Mouse (Mus musculus): ENCODE measurements around the gene Cacnb1. TPM values are rescaled to one million over a fixed set of nuclear protein-coding genes. Genes with fewer than 3 reads are reported as not detected.
A peak's percentile ranks its signal among the peaks of the same experiment; 100 is the strongest.

Cacnb1 gene
- total RNA-seq, 2 experiments from 2014 or later: 7.4 to 8.0 TPM

DNA sequence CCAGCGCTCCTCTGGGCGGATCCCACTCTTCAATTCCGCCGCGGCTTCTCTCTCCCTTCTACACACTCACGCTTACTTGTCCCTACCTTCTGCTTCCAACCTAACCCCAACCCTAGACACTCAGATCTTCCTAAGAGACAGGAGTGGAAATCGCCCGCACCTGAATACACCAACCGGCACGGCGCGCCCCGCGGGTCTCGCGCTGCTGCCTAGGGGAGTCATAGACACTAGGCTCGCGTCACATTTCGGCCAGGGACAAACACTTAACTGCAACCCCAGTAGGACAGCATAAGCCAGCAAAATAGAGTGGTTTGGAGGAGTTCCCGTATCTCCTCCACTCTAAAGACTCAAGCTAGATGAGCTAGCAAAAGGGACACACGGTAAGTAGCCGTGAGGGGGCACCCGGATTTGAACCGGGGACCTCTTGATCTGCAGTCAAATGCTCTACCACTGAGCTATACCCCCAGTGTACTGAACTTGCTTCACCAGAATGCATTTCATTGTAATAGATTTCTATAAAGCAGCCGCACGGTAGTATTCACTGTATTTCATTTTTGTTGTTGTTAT is 34.2 kb downstream of the Cacnb1 start:
- peak; percentile 90 to 91 for DNase-seq
- intact Hi-C loops (cut with DNase I): loop anchor here (5.0 kb wide), 2 partner anchors 191 to 206 kb away; partner anchors contain the start of genes Lasp1 and Rpl23

DNA sequence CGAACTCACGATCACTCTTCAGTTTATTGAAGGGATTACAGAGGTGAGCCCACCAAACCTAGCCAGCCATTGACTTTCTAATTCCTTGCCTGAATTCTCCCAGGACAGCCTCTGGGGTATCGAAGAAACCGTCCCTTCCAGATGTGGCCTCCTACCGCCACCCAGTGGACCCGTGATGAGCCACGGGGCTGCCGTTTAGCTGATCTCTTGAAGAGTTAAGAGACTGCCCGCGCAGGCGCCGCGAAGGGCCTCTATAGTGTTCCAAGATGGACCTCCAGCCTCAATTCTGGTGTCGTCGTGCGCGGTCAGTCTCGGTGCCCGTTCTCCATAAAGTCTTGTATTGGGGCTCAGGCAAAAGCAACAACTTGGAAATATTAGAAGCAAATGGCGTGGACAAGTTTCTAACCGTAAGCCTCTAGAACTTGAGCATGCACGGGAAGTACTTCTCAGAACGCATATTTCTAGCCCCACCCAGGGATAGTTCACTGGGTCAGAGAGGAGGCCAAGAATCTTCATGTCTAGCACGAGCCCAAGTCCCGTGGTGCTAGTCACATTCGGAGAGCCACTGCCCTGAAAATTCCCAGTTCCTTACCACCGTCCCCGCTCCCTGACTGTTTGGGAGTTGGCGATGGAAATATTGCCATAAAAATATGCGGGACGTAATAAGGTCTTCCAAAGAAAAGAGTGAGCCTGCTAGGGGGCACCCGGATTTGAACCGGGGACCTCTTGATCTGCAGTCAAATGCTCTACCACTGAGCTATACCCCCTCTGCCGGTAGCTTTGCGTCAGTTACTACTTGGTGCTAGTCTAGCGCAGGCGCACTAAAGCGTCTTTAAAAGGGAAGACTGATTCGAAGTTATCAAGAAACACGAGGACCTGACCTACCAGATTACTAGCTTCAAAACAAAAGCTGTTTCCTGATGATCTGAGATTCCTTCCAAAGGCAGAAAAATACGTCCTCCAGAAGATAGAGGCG is 35.0 kb downstream of the Cacnb1 start:
- DNase-seq: peak; percentile 96
- intact Hi-C loops (cut with DNase I): loop anchor here (1.0 to 5.0 kb wide), 4 partner anchors 52 to 206 kb away; partner anchors contain the start of genes Lasp1 and Rpl23

DNA sequence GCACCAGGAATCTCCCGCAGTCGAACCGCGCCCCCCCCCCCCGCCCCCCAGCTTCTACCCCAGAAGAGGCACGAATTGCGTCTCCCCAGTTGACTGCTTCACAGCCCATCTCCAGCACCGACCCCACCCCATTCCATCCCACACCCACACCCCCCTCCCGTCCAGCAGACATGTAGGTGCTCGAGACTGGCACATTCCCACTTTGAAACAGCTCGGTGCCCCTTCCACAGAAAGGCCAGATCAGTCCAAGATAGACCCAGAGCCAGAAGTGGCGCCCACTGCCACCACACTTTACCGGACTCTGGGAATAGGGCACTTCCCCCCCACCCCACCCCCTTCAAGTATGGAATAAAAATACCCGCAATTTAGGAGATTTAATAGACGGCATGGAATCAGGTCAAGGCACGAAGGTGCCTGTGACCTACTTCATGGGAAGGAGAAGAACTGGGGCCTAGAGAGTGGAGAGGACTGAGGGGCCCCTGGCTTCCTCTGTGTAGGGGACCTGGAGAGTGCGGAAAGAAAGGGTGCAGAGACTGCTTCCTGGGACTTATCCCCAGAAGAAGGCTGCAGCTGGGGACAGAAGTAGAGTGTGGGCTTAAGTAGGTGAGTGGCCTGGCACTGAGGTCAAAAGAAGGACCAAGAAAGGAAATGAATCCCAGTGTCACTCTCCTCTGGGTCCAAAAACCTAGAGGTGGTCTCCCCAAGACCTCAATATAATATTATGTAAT is 35.9 kb downstream of the Cacnb1 start:
- intact Hi-C loops (cut with DNase I): loop anchor here (1.0 to 5.0 kb wide), 4 partner anchors 51 to 205 kb away; partner anchors contain the start of genes Lasp1 and Rpl23

DNA sequence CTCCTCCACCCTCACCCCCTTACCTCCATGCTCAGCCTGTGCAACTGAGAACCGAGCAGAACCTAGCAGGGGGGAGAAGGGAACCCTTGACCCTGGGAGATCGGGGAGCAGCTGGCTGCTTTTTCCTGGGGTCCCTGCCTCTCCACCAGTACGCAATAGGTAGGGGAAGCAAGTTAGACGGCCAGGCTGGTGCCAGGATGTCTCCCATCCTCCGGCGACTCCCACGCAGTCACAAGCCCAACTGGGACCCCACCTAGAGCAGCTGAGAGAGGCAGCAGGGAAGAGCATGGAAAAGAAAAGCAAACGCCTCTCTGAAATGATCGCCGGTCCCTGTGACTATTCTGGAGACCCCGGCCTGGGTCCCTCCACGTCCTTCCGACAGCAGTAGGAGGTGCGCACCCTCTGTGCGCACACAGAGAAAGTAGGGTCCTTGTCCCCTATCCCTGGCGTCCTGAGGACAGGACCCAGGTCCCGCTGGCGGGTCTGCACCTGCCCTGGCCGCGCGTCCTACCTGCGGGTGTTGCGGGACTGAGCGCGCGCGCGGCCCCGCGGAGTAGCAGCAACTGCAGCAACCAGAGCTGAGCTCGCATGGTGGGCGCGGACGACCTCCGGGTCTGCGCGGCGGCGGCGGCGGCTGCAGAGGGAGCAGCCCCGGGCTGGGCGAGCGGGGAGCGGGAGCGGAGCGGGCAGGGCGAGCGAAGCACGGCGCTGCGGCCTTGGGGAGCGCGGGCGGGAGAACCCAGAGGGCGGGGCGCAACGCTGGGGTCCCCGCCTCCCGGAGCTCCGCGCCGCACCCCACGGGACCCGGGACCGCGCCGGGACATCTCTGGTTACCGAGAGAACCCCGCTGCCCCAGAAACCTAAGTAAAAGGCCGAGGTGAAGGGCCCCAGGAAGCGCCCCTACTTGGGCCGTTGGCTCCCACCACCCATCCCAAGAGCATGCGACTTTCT is 36.8 kb downstream of the Cacnb1 start, which contains the start of gene Plxdc1:
Gene Plxdc1, minus strand, starts transcription at position 718 of the 951 bp plus-strand sequence.
- DNase-seq: peak in 1 of 2 experiments; percentile 57
- intact Hi-C loops (cut with DNase I): loop anchor here (5.0 kb wide), 2 partner anchors 189 to 204 kb away; partner anchors contain the start of genes Lasp1 and Rpl23

More for the DNA sequence above, 35.9 kb downstream of the Cacnb1 start:
- no peak for DNase-seq

DNA sequence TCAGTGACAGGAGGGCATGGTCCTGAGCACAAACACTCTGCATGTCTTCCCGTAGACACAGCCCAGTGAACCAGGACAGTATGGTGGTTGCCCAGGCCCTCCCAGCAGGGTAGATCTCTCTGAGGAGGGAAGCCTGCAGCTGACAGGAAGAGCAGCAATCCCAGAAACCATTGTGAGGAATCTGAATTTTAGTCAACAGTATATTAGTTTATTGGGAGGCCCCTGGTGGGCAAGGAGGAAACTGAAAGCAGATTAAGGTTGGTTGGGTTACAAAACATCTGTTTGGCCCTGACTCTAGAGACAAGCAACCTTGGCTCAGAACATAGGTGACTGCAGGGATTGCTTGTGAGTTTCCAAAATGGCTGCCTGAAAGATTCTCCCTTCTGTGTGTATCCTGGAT is 38.9 kb downstream of the Cacnb1 start:
- DNase-seq: no peak
- intact Hi-C loops (cut with DNase I): no loop called here

DNA sequence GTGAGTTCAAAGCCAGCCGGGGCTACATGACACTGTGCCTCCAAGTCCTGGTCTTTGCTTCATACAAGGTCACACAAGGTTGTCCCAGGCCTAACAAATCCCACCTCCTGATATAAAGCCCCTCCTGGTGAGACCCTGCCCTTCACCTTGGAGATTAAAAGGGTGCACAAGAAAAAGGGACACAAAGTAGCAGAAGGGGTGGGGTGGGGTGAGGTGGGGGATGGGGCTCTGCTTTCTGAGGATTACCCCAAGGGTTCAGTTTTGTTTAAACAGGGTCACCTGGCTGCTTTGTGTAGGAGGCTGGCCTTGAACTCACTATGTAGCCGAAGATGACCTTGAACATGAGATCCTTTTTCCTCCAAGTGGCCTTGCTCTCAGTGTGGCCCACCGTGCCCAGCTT is 39.3 kb downstream of the Cacnb1 start:
- intact Hi-C loops (cut with DNase I): no loop called here

DNA sequence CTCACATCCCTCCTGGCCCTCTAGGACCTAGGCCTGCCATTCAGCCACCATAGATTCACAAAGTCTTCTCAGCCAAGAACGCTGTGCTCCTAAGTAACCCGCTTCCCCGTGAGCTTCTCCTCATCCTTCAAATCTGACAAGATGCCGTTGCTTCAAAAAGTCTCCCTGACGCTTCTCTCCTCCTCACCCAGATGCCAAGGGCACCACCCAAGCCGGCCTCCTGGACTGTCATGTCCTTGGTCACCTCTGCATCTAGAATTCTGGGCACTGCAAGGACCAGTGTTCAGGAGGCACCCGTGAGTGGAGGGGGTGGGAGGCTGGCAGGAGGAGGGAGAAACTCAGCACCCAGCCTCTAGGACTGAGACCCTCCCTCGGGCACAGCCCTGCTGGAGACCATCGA is 40.1 kb downstream of the Cacnb1 start:
- DNase-seq: no peak
- intact Hi-C loops (cut with DNase I): no loop called here

More for the DNA sequence above, 39.3 kb downstream of the Cacnb1 start:
- DNase-seq: no peak

DNA sequence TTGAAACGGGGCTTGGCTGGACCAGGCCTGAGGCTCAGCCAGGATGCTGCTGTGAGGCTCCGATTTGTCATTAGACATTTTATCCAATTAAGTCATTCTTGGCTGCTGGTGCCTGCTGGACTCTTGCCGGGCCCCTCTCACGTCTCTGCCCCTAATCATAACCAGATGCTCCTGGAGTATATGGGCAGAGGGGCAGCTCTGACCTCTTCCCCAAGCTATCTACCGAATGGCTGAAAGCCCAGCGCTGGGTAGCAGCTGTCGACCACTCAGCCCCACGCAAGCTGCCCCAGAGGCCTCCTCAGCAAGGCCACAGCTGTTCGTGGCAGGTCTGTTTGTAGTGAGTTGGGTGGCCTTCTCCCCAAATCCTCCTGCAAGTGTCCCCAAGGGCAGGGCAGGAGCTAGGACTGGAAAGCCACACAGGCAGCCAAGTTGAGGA is 42.3 kb downstream of the Cacnb1 start:
- peak; percentile 82 to 87 for DNase-seq
- intact Hi-C loops (cut with DNase I): no loop called here

DNA sequence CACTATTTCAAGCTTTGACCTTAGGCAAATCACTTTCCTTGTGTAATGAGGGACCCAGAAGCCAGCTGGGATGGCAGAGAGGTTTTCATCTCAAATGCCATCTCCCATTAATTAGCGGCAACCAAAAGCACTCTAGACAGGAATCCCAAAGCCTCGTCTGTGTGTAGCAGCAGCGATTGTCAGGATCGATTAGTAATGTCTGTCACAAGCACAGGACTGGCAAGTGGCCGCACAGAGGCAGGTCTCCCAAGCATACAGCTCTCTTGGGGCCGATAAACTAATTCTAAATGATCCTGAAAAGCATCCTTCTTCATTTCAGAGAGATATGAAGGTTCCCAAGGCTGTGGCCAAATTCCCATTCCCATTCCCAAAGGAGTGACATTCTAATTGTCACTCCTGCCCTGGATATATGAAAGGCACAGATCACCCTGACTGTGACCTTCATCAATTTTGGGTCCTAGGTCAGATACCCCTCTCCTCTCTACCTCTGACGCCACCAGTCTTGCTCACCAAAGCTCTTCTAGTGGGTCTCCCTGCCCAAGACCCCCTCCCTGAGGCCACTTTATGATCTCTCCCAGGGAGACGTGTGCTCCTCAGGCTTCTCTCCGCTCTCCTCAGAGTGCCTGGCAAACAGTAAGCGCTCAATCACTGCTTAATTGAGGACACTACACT is 42.9 kb downstream of the Cacnb1 start:
- peak in 1 of 2 experiments; percentile 44 for DNase-seq
- intact Hi-C loops (cut with DNase I): no loop called here

DNA sequence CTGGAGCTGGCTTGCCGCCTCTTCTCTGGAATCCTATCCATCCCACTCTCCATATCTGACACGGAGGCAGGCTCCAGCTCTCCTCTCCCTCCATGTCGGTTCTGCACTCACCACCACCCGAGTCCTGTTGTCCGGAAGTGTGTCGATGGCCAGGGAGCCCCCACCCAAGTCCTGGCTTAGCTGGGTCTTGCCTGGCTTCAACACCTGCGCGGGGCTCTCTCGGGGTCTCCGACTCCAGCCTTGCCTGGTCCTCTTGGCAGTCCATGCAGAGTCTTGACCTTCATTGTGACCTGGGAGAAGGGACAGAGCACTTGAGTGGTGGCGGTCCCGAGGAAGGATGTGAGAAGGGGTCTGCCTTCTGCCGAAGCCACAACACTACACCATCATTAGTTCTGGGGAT is 44.4 kb downstream of the Cacnb1 start:
- intact Hi-C loops (cut with DNase I): no loop called here
- DNase-seq: no peak

DNA sequence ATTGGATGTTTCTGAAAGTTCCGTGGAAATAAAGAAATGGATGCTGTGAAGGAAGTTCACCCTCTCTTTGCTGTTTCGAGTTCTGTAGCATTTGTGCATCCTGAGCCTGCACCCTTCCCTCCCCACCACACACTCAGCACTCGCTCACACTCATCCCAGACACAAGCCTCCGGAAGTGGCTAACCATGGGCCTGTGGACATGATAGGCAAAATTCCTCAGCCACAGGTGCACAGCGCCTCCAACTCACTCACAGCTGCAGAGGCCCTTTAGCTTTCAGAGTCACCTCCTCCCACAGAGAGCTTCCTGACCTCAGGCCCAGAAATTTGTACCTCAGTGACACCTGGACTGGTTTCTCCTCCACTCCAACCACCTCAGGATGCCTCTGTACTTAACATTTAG is 45.0 kb downstream of the Cacnb1 start:
- intact Hi-C loops (cut with DNase I): no loop called here

DNA sequence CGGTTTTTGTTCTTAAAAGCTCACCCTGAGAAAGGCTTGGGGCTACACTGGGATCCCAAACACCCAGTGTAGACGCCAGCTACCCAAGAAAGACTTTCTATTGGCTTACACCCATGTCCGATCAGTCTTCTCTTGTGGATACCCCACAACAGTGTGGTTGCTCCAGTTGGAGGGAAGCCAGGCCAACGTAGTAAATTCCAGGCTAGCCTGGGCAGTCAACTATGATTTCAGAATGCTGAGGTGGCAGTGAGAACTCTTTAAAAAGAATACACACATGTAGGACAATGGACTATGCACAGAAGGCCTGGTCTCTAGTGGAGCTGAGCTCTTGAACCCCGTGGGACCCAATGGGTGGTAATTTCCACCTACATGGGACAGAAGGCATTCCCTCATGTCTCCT is 48.1 kb downstream of the Cacnb1 start:
- no peak for DNase-seq
- intact Hi-C loops (cut with DNase I): no loop called here

More for the DNA sequence above, 45.0 kb downstream of the Cacnb1 start:
- no peak for DNase-seq

DNA sequence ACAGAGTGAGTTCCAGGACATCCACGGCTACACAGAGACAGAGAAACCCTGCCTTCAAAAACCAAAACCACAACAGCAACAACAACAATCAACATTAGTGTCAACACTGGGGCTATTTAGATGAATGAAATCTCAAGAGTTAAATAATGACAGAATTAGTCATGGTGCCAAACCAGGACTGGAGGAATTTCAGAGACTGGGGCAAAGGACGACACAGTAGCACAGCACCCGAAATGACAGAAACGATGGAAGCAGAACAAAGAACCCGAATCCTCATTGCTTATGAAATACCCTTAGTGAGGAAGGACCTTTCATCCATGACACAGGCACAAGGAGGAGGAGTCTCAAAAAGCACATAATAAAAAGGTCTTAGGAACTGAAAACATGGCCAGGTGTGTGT is 48.7 kb downstream of the Cacnb1 start:
- intact Hi-C loops (cut with DNase I): no loop called here

DNA sequence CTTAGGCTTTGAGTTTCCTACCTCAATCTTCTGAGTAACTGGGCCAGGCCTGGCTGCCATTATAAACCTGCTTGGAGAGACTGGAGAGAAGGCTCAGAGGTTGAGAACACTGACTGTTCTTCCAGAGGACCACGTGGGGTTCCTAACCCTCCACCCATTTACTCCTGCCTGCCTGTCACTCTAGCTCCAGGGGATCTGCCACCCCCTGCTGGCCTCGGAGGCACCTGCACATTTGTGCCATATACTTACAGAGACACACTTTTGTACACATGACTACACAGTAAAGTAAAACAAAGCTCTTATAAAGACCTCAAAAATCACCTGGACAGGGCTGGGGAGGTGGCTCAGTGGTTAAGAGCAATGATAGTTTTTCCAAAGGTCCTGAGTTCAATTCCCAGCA is 50.4 kb downstream of the Cacnb1 start:
- intact Hi-C loops (cut with DNase I): no loop called here
- DNase-seq: no peak

More for the DNA sequence above, 48.7 kb downstream of the Cacnb1 start:
- no peak for DNase-seq

DNA sequence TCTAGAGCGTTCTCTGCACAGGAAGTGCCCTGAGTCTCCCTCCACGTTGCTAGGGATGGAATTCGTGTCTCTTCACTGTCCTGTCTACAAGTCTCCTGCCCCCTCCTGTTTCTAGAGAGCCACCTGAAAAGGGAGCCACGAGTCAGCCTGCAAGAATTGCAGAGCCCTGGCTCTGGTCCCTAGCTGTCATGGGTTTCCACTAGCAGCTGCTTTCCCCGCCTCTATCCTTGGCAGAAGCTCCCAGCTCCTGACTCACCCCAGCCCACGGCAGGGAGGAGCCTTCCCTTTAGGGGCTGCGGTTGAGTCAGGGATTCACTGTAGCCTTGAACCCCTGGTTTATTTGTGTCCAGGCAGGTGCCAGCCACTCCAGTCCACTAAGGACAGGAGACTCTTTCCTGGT is 51.6 kb downstream of the Cacnb1 start:
- DNase-seq: peak; percentile 89 to 92
- intact Hi-C loops (cut with DNase I): no loop called here

DNA sequence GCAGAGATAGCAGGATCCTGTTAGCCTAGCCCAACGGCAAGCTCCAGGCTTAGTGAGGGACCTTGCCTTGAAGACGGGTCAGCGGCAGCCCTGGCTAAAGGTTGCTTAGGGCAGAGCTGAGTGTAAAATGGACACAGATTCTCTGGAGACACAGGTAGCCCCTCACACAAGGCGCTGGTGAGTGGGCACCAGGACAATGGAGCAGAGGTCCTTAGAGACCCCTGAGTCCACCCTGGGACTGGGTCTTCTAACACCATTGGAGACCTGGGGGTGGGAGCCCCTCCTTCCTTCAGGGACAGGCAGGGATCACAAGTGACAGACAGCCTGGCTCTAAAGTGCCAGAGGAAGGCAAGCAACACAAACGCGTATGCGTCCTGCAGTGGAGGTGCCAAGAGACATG is 52.1 kb downstream of the Cacnb1 start:
- no peak for DNase-seq
- intact Hi-C loops (cut with DNase I): no loop called here

DNA sequence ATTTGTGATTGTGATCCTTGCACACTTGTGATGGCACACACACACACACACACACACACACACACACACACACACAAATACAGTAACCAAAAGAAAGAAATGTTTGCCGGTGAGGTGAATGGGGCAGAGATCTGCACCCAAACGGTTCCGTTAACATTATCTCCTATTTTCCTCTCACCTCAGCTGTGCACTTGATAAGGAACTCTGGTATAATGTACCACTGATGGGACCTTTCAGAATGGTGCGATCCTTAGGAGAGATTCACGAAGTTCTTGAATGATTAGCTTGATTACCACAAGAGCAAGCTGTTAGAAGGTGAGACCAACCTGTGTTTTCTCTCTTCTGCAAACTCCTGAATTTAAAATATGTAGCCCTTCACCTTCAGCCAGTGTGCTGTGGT is 54.4 kb downstream of the Cacnb1 start:
- DNase-seq: no peak
- intact Hi-C loops (cut with DNase I): no loop called here

DNA sequence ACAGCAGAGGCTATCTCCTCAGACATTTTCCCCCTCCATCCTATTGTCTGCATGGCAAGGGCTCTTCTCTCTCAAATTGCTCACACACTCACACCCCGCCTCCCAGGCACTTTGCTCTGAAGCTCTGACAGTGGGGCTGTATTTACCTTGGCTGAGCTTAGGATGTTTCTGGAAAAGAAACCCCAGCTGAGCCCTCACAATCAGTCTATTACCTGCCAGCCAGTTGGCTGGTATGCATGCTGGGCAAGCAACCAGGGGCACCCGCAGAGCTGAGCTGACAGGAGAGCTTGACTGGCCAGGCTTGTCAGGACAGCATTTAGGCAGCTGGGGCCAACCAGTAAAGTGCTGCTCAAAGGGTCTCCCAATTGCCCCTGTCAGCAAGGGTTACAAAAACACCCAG is 55.7 kb downstream of the Cacnb1 start:
- DNase-seq: peak; percentile 74 to 80
- intact Hi-C loops (cut with DNase I): no loop called here

DNA sequence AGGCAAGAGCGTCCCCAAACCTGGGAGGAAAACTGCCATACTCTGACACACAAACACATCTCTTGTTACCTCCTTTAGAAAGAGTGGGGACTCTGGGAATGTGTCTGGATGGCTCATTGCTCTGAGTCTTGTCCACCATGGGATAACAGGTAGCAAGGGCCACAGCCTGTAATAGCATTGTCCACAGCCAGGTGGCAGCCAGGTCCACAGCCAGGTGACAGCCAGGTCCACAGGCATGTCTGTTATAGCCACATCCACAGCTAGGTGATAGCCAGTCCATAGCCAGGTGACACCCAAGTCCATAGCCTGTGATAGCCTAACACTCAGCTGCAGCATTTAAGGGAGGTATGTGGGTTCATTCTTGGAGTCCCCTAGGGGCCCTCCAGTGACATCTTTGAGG is 61.9 kb downstream of the Cacnb1 start:
- intact Hi-C loops (cut with DNase I): no loop called here
- DNase-seq: no peak
